Mouse (Mus musculus): ENCODE results near the gene Igsf9b. TPM values are rescaled to one million over a fixed set of nuclear protein-coding genes. Genes with fewer than 3 reads are reported as not detected.

Gene Igsf9b
- total RNA-seq, 2 experiments from 2014 or later: 2.8 to 5.5 TPM

Other genes starting within 250 kb of the Igsf9b start
- gene Jam3, start 143.8 kb upstream of the Igsf9b start, total RNA-seq (2021): 10 to 100 TPM; 19.2 to 21.2 TPM
- not detected for gene Spata19, start 97.6 kb downstream of the Igsf9b start, total RNA-seq (2021)

Measured in gastrocnemius, postnatal 14 days (tissue).